Mouse (Mus musculus): ENCODE data around the gene Gdpd2.

Gene Gdpd2

GRCm38 (mm10) chrX:100778397-100778796 lies 48.7 kb downstream of the Gdpd2 start:
- no peak for DNase-seq
